Mouse (Mus musculus) neural tube, embryonic 13.5 days (tissue): ENCODE data around the gene Socs3. TPM values are rescaled to one million over a fixed set of nuclear protein-coding genes. Genes with fewer than 3 reads are reported as not detected.

Experiments
- ATAC-seq: fragments of 200-750 bp; cut with Nextera tagmentation; 2 replicates; pipeline ENCODE4 v1.8.0; 2017; ENCODE audit warnings: low read depth, mild to moderate bottlenecking, moderate TSS enrichment, moderate library complexity
- H3K27ac ChIP-seq: fragments of 300-500 bp; sonication (generic); replicated peaks from 2 replicates; pipeline ENCODE4 v1.5.1; 2015; ENCODE audit warnings: moderate library complexity, mild to moderate bottlenecking, inconsistent platforms
- H3K27me3 ChIP-seq: fragments of 300-500 bp; sonication (generic); 2 replicates; pipeline ENCODE4 v1.6.1; 2015; ENCODE audit warnings: mild to moderate bottlenecking, inconsistent platforms
- H3K36me3 ChIP-seq: fragments of 300-500 bp; sonication (generic); 2 replicates; pipeline ENCODE4 v1.6.1; 2015; ENCODE audit warnings: mild to moderate bottlenecking, inconsistent platforms
- H3K4me1 ChIP-seq: fragments of 300-500 bp; sonication (generic); replicated peaks from 2 replicates; pipeline ENCODE4 v1.6.1; 2015; ENCODE audit warnings: inconsistent platforms
- H3K4me2 ChIP-seq: fragments of 300-500 bp; sonication (generic); 2 replicates; pipeline ENCODE4 v1.6.1; 2015; ENCODE audit warnings: inconsistent platforms, mild to moderate bottlenecking, moderate library complexity
- H3K4me3 ChIP-seq: fragments of 300-500 bp; sonication (generic); 2 replicates; pipeline ENCODE4 v1.5.1; 2015; ENCODE audit warnings: mild to moderate bottlenecking, inconsistent platforms
- H3K9ac ChIP-seq: fragments of 300-500 bp; sonication (generic); 2 replicates; pipeline ENCODE4 v1.6.1; 2015; ENCODE audit warnings: moderate library complexity, mild to moderate bottlenecking, inconsistent platforms
- H3K9me3 ChIP-seq: fragments of 300-500 bp; sonication (generic); 2 replicates; pipeline ENCODE4 v1.6.1; 2016; ENCODE audit warnings: inconsistent platforms
- WGBS: fragments of 180-500 bp; shearing (Covaris S2); methylation state at CpG from one replicate; pipeline ENCODE4 v1.1.7; 2015; 5-methylcytosine and 5-hydroxymethylcytosine counted together
- microRNA-seq: library from miRNA; unstranded; fragments of <30 nt; microRNA quantifications from one replicate; pipeline ENCODE4, GENCODE M21; 2016
- polyA plus RNA-seq: library from polyadenylated mRNA; unstranded; fragments of >200 nt; fragmentation: Nextera tagmentation; extraction: Ambion mirVana; gene quantifications from 2 replicates; pipeline ENCODE4 v1.2.1, GENCODE M21; 2015

Gene Socs3
- polyA plus RNA-seq, 1 experiment from 2014 or later, result 8.7 TPM

DNA sequence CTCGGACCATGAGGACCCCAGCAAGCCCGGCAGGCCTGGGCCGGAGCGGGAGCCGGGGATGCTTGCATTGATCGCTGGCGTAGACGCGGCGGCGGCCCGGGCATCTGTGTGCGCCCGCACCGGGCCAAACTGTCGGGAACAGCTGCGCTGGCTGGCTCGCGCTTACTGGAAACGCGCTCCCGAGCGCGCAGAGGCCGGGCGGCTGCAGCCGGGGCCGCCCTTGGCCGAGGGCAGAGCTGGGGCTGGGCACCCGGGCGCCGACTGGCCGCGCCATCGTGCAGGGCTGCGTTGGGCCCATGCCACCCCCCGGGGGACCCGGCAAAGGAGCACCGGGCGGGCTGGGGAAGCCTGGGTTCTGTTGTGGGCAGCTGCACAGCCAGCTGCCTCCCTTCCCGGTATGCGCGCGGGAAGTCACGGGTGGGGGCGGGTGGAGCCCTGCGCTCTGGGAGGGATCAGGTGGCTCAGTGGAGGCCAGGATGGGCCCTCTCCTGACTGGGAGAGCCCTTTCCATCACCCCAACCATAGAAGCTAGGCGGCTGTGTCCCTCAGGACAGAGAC is 39.0 kb downstream of the Socs3 start:
- Histone ChIP-seq H3K9ac (peak overlapping the region; percentile 69), H3K27me3 (peaks cover 53% of the 10 kb centered on the region), H3K4me3 (peak overlapping the region; percentile 45), H3K9me3 (no peaks in the 10 kb centered on the region), H3K4me2 (peak overlapping the region; percentile 82), H3K27ac (peak overlapping the region; percentile 42; the same call in 1 of the 2 replicates), H3K36me3 (no peaks in the 10 kb centered on the region), H3K4me1 (peaks cover 36% of the 10 kb centered on the region)
- 2% methylated on average over 48 of the region's 48 CpGs for WGBS
- peak; percentile 74 for ATAC-seq

DNA sequence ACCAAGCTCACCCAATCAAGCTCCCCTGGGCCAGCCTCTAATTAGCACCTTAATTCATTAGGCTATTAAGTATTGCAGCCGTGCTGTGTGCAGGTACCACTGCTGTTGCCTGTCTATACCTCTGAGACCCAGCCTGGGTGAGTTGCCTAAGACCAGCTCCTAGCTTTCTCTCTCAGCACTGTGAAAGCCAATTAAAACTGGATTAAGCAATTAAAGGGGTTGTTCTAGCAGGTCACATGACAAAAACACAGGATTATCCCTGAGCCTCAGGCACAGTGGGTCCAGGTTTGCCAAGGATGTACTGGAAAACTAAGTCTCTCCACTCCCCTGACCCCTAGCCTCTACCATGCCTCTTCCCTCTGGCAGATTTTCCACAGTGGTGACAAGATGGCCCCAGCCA is 44.3 kb downstream of the Socs3 start:
- Histone ChIP-seq H3K36me3 (no peaks in the 10 kb centered on the region), H3K9ac (no peak overlapping the region), H3K27ac (no peak overlapping the region), H3K4me3 (no peak overlapping the region), H3K4me1 (peaks cover 2% of the 10 kb centered on the region; the same call in 1 of the 2 replicates), H3K9me3 (no peaks in the 10 kb centered on the region), H3K27me3 (peaks cover 24% of the 10 kb centered on the region), H3K4me2 (no peak overlapping the region)
- ATAC-seq, result no peak
- WGBS, result 66% methylated on average over 1 of the region's 1 CpGs

DNA sequence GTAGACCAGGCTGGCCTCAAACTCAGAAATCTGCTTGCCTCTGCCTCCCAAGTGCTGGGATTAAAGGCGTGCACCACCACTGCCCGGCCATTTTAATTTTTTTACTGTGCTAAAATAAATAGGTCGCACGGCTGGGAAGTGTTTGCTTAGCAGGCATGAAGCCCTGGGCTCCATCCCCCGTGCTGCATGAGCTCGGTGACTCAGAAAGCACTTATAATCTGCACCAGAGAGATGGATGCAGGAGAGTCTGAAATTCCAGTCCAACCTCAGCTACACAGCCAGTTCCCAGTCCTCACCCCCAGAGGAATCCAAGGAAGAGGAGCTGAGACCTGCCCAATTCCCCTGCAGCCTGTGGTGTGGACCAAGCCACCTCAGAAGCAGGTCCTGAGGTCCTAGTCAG is 45.4 kb downstream of the Socs3 start:
- Histone ChIP-seq H3K27me3 (0 out of 2 replicates have a peak, but pooled peaks cover 13% of the 10 kb centered on the region), H3K4me1 (no peaks in the 10 kb centered on the region), H3K36me3 (no peaks in the 10 kb centered on the region), H3K9me3 (no peaks in the 10 kb centered on the region), H3K4me2 (no peak overlapping the region), H3K27ac (no peak overlapping the region), H3K9ac (no peak overlapping the region), H3K4me3 (no peak overlapping the region)
- no peak for ATAC-seq
- WGBS, result 82% methylated on average over 6 of the region's 6 CpGs

DNA sequence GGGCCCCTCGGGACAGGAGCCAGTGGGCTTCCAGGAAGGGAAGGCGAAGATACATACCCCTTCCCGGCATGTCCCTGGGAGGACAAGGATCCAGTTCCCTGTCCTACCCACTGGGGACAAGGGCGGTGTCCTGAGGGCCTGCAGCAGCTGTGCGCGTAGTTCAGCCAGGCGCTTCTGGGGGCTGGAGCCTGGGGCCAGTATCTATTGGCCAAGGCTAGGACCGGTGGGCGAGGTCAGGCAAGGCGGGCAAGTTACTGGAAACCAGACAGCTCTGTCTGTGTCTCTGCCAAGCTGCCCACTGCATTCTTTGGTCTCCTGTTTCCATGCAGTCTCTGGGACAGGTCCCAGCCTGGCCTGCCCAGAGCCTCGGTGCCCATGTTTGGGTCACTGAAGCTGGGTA is 46.6 kb downstream of the Socs3 start:
- 0 out of 2 replicates have a peak, but pooled peaks cover 8% of the 10 kb centered on the region for H3K27me3 ChIP-seq
- H3K4me3 ChIP-seq, result no peak overlapping the region
- H3K9ac ChIP-seq, result no peak overlapping the region
- no peak overlapping the region for H3K4me2 ChIP-seq
- no peaks in the 10 kb centered on the region for H3K36me3 ChIP-seq
- H3K9me3 ChIP-seq, result no peaks in the 10 kb centered on the region
- 84% methylated on average over 11 of the region's 11 CpGs for WGBS
- H3K27ac ChIP-seq, result no peak overlapping the region
- no peaks in the 10 kb centered on the region for H3K4me1 ChIP-seq
- ATAC-seq, result no peak

DNA sequence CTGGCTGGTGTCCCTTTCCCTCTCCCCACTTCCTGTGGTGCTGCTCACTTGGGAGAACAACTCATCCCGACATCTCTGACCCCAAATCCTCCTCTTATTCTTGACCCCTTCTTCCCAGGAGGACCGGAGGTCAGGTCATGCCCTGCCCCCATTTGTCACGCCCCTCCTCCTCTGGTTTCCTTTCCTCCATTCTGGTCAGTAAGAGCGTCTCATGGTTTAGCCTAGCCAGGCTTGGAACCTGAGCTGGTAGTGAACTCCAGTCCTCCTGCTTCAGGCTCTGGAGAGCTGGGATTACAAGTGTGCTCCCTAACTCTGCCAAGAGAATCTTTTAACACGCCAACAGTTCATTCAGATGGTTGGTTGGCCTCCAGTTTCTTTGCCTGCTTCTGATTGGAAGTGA is 50.6 kb downstream of the Socs3 start:
- Histone ChIP-seq H3K36me3 (no peaks in the 10 kb centered on the region), H3K27me3 (no peaks in the 10 kb centered on the region), H3K4me1 (no peaks in the 10 kb centered on the region), H3K9me3 (no peaks in the 10 kb centered on the region), H3K4me3 (no peak overlapping the region), H3K27ac (no peak overlapping the region), H3K4me2 (no peak overlapping the region), H3K9ac (no peak overlapping the region)
- no peak for ATAC-seq
- WGBS, result 17% methylated on average over 5 of the region's 5 CpGs

DNA sequence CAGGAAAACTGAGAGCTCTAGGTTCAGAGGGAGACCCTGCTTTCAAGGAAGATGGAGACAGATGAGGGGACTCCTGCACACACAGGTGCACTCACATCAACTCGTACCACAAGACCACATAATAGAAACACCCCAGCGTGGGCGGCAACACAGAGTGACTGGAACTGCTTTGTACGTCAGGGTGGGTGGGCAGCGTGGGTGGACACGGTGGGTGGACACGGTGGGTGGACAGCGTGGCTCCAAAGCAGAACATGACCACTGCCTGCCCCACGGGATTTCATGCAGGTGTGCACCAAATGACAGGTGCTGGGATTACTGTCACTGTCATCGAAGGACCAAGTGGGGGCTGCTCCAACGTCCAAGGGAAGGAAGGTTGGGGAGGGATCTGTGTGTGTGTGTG is 51.3 kb downstream of the Socs3 start:
- no peaks in the 10 kb centered on the region for H3K9me3 ChIP-seq
- no peak overlapping the region for H3K27ac ChIP-seq
- H3K4me1 ChIP-seq, result no peaks in the 10 kb centered on the region
- ATAC-seq, result no peak
- no peak overlapping the region for H3K9ac ChIP-seq
- no peak overlapping the region for H3K4me2 ChIP-seq
- H3K4me3 ChIP-seq, result no peak overlapping the region
- H3K36me3 ChIP-seq, result no peaks in the 10 kb centered on the region
- WGBS, result 73% methylated on average over 11 of the region's 11 CpGs
- no peaks in the 10 kb centered on the region for H3K27me3 ChIP-seq

Small RNA genes lying within 50 kb of the gene (microRNA-seq; reads per million reads assigned to microRNA genes)
- gene Mir6933, result not detected

Other genes starting within 250 kb of the Socs3 start
- gene Tmc8, start 188.0 kb downstream of the Socs3 start, polyA plus RNA-seq, result 0.95 and 1.5 TPM in 2 replicates
- 8.6 and 9.7 TPM in 2 replicates for gene Tmc6, start 187.8 kb downstream of the Socs3 start, polyA plus RNA-seq
- 0.18 TPM in 1 of 2 replicates, not detected in the other for gene 6030468B19Rik, start 172.4 kb downstream of the Socs3 start, polyA plus RNA-seq
- 0.56 and 1.6 TPM in 2 replicates for gene Gm20708, start 160.4 kb downstream of the Socs3 start, polyA plus RNA-seq
- gene Syngr2, start 160.4 kb downstream of the Socs3 start, polyA plus RNA-seq, result 15.3 and 17.5 TPM in 2 replicates
- 2.7 and 3.3 TPM in 2 replicates for gene Afmid, start 144.1 kb downstream of the Socs3 start, polyA plus RNA-seq
- gene Tk1, start 144.0 kb downstream of the Socs3 start, polyA plus RNA-seq, result 15.8 and 24.0 TPM in 2 replicates
- 50.1 and 68.8 TPM in 2 replicates for gene Birc5, start 120.8 kb downstream of the Socs3 start, polyA plus RNA-seq
- gene Tmem235, start 109.3 kb downstream of the Socs3 start, polyA plus RNA-seq, result not detected in 2 replicates
- 2.4 and 3.0 TPM in 2 replicates for gene Tha1, start 96.6 kb downstream of the Socs3 start, polyA plus RNA-seq
- gene Pgs1, start 16.2 kb upstream of the Socs3 start, polyA plus RNA-seq, result 46.9 and 49.0 TPM in 2 replicates
- gene Dnah17, start 160.6 kb upstream of the Socs3 start, polyA plus RNA-seq, result 0.22 and 0.23 TPM in 2 replicates